Comparison of ENCODE assay signal across 8 mouse cellular contexts in the genomic region with DNA sequence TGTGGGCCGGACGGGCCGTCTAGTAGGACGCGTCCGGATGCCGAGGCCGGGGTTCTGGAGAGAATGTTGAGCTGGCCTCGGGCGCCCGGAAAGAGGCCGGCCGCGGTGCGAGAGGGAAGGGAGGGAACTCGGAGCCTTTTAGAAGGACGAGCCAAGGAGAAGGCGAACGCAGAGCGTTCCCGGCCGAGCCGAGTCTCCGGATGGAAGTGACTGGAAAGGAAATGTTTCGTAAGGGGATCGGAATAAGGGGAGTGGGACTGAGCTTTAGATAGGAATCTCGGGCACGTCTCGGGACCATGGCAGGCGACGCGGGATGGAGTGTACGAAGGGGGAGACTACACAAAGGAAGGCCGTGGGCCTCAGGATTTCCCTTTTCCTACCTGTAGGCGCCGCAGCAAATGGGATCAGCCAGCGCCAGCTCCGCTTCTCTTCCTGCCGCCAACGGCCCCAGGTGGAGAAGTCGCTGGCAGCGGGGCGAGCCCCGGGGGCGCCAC. TPM values are rescaled to one million over a fixed set of nuclear protein-coding genes. Genes with fewer than 3 reads are reported as not detected.
DNase-seq lines count a peak whose midpoint lies in the region; ATAC-seq lines count a peak whose summit lies in the region.

No protein-coding gene starts in this region.

- peak; percentile 27 for DNase-seq in gastrocnemius, postnatal 14 days
- no peak for DNase-seq in gastrocnemius, postnatal 36 days
- DNase-seq in ES-CJ7 (ENCODE audit: low read depth, low spot score), result peak; percentile 77
- peak; percentile 76 to 77 for DNase-seq in cerebellum, postnatal 10 days
- peak; percentile 60 for DNase-seq in left cerebral cortex, postnatal 4 days
- peak; percentile 26 for DNase-seq in telencephalon, adult 2 months (ENCODE audit: low read depth, low spot score)

- ATAC-seq in granulocyte monocyte progenitor cell, adult 5-6 weeks (replicated peaks; ENCODE audit: poor library complexity, severe bottlenecking), result peak; percentile 28
- peak; percentile 19 for ATAC-seq in megakaryocyte-erythroid progenitor cell, adult 5-6 weeks (replicated peaks; ENCODE audit: low FRiP score, low TSS enrichment, poor library complexity, severe bottlenecking)

- intact Hi-C loops in gastrocnemius, postnatal 14 days (cut with DNase I; ENCODE audit: low total_unique reads), result no loop called here
- intact Hi-C loops in gastrocnemius, postnatal 36 days (cut with DNase I), result loop anchor here (10.0 kb wide), 1 partner anchor 391 kb away; the partner anchor contains the start of genes Cct3 and Tsacc
- intact Hi-C loops in left cerebral cortex, postnatal 4 days (cut with DNase I), result no loop called here

RNA-seq across cellular contexts. Expression of gene Khdc4, which starts 0.4 kb away (rescaled TPM):
- total RNA-seq in gastrocnemius, postnatal 14 days (2021), result 10 to 100 TPM; 18.0 to 20.8 TPM
- 10 to 100 TPM; 19.9 to 25.0 TPM for total RNA-seq in gastrocnemius, postnatal 36 days (2021)
- 57.4 and 68.2 TPM in 2 replicates for total RNA-seq in granulocyte monocyte progenitor cell, adult 5-6 weeks (2014; fragmentation: Nextera tagmentation)
- 35.4 and 49.3 TPM in 2 replicates for total RNA-seq in granulocyte monocyte progenitor cell, adult 5-6 weeks (2017)
- 10 to 100 TPM; 76.3 to 78.3 TPM for total RNA-seq in left cerebral cortex, postnatal 4 days (2021)
- total RNA-seq in megakaryocyte-erythroid progenitor cell, adult 5-6 weeks (2014; fragmentation: Nextera tagmentation), result 76.1 and 88.6 TPM in 2 replicates
- 32.0 and 53.1 TPM in 2 replicates for total RNA-seq in megakaryocyte-erythroid progenitor cell, adult 5-6 weeks (2017)

RNA-seq across cellular contexts. Expression of gene Rit1, which starts 30.6 kb away (rescaled TPM):
- 10 to 100 TPM; 17.3 to 21.4 TPM for total RNA-seq in gastrocnemius, postnatal 14 days (2021)
- total RNA-seq in gastrocnemius, postnatal 36 days (2021), result 10 to 100 TPM; 16.5 to 20.5 TPM
- 17.5 and 20.5 TPM in 2 replicates for total RNA-seq in granulocyte monocyte progenitor cell, adult 5-6 weeks (2014; fragmentation: Nextera tagmentation)
- total RNA-seq in granulocyte monocyte progenitor cell, adult 5-6 weeks (2017), result 20.0 and 26.5 TPM in 2 replicates
- 10 to 100 TPM; 45.0 to 46.9 TPM for total RNA-seq in left cerebral cortex, postnatal 4 days (2021)
- total RNA-seq in megakaryocyte-erythroid progenitor cell, adult 5-6 weeks (2014; fragmentation: Nextera tagmentation), result 16.7 and 20.0 TPM in 2 replicates
- 9.6 and 22.3 TPM in 2 replicates for total RNA-seq in megakaryocyte-erythroid progenitor cell, adult 5-6 weeks (2017)

RNA-seq across cellular contexts. Expression of gene Rxfp4, which starts 33.1 kb away (rescaled TPM):
- not detected for total RNA-seq in gastrocnemius, postnatal 14 days (2021)
- not detected for total RNA-seq in gastrocnemius, postnatal 36 days (2021)
- total RNA-seq in granulocyte monocyte progenitor cell, adult 5-6 weeks (2014; fragmentation: Nextera tagmentation), result not detected in 2 replicates
- total RNA-seq in granulocyte monocyte progenitor cell, adult 5-6 weeks (2017), result not detected in 2 replicates
- total RNA-seq in left cerebral cortex, postnatal 4 days (2021), result not detected
- total RNA-seq in megakaryocyte-erythroid progenitor cell, adult 5-6 weeks (2014; fragmentation: Nextera tagmentation), result not detected in 2 replicates
- total RNA-seq in megakaryocyte-erythroid progenitor cell, adult 5-6 weeks (2017), result not detected in 2 replicates

Comparison
In these comparisons a context has a peak if more than half of its experiments do, and no peak if none do; other contexts are left out.
1. DNase-seq: peak in gastrocnemius, postnatal 14 days (single experiment), ES-CJ7 (single experiment), cerebellum, postnatal 10 days (2 of 2), left cerebral cortex, postnatal 4 days (single experiment) and telencephalon, adult 2 months (single experiment); none in gastrocnemius, postnatal 36 days (0 of 2).